Mouse (Mus musculus) limb, embryonic 15.5 days (tissue): ENCODE results near the gene Ddx27. TPM values are rescaled to one million over a fixed set of nuclear protein-coding genes. Genes with fewer than 3 reads are reported as not detected.
A peak's percentile ranks its signal among the peaks of the same experiment; 100 is the strongest.

Experiments
- ATAC-seq: fragments of 200-750 bp; cut with Nextera tagmentation; 2 replicates; pipeline ENCODE4 v1.8.0; 2017; ENCODE audit warnings: low read depth, moderate TSS enrichment; ENCODE audit not compliant: insufficient number of reproducible peaks, low FRiP score, low TSS enrichment
- H3K27ac ChIP-seq: fragments of 300-500 bp; sonication (generic); 2 replicates; pipeline ENCODE4 v1.5.1; 2015; ENCODE audit warnings: moderate library complexity, mild to moderate bottlenecking, inconsistent platforms
- H3K27me3 ChIP-seq: fragments of 300-500 bp; sonication (generic); 2 replicates; pipeline ENCODE4 v1.6.1; 2015; ENCODE audit warnings: inconsistent platforms
- H3K36me3 ChIP-seq: fragments of 300-500 bp; sonication (generic); 2 replicates; pipeline ENCODE4 v1.6.1; 2015; ENCODE audit warnings: inconsistent platforms
- H3K4me1 ChIP-seq: fragments of 300-500 bp; sonication (generic); 2 replicates; pipeline ENCODE4 v1.6.1; 2015; ENCODE audit warnings: inconsistent platforms
- H3K4me2 ChIP-seq: fragments of 300-500 bp; sonication (generic); 2 replicates; pipeline ENCODE4 v1.6.1; 2015; ENCODE audit warnings: mild to moderate bottlenecking, inconsistent platforms
- H3K4me3 ChIP-seq: fragments of 300-500 bp; sonication (generic); 2 replicates; pipeline ENCODE4 v1.5.1; 2015; ENCODE audit warnings: mild to moderate bottlenecking, inconsistent platforms
- H3K9ac ChIP-seq: fragments of 300-500 bp; sonication (generic); 2 replicates; pipeline ENCODE4 v1.6.1; 2015; ENCODE audit warnings: inconsistent platforms
- H3K9me3 ChIP-seq: fragments of 300-500 bp; sonication (generic); 2 replicates; pipeline ENCODE4 v1.6.1; 2016; ENCODE audit warnings: inconsistent platforms
- WGBS: fragments of 180-500 bp; shearing (Covaris S2); methylation state at CpG from one replicate; pipeline ENCODE4 v1.1.7; 2015; 5-methylcytosine and 5-hydroxymethylcytosine counted together
- polyA plus RNA-seq: library from polyadenylated mRNA; unstranded; fragments of >200 nt; fragmentation: Nextera tagmentation; extraction: Ambion mirVana; gene quantifications from 2 replicates; pipeline ENCODE4 v1.2.1, GENCODE M21; 2015

Gene Ddx27
- polyA plus RNA-seq, 1 experiment from 2014 or later = 45.3 TPM

DNA sequence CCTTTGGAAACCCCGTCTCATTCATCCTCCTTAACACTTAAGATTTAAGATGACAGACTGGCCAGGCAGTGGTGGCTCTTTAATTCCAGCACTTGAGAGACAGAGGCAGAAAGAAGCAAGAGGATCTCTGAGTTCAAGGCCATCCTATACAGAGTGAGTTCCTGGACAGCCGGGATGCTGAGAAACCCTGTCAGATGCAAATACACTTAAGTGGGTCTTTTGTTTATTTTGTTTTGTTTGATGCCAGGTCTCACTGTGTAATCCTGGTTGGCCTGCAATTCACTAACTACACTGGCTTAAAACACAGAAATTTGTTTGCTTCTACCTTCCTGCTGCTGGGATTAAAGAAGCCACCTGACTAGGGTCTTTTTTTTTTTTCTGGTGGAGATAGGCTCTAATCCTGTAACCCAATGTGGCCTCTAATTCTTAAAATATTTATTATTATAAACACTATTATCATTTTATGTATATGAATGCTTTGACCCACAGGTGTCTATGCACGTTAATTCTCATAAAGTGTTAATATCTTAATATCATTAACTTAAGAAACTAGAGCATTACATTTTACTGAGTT lies 43.9 kb downstream of the Ddx27 start:
- no peak overlapping the region for H3K4me2 ChIP-seq
- no peaks in the 10 kb centered on the region for H3K27me3 ChIP-seq
- ATAC-seq = no peak
- no peak overlapping the region for H3K27ac ChIP-seq
- 67% methylated on average over 3 of the region's 3 CpGs for WGBS
- H3K4me1 ChIP-seq = peaks cover 14% of the 10 kb centered on the region
- peaks cover 45% of the 10 kb centered on the region for H3K36me3 ChIP-seq
- H3K4me3 ChIP-seq = no peak overlapping the region
- H3K9me3 ChIP-seq = no peaks in the 10 kb centered on the region
- no peak overlapping the region for H3K9ac ChIP-seq

DNA sequence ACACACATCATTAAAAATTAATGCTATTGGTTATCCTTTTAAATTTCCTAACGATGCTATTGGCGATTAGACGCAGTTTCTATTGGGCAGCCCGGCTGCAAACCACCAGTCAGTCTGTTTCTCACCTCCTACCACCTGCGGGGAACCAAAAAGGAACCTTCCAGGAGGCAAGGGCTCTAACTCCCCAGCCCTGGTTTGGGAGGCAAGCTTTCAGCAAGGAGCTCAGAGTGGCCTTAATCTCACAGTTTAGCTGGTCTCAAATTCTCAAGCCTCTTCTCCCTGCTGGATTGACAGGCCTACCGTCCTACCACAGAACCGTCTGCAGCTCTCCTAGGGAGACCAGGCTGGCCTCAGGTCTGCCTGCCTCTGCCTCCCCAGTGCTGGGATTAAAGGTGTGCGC lies 44.5 kb downstream of the Ddx27 start:
- Histone ChIP-seq H3K4me2 (no peak overlapping the region), H3K4me3 (no peak overlapping the region), H3K4me1 (peaks cover 14% of the 10 kb centered on the region), H3K36me3 (peaks cover 42% of the 10 kb centered on the region), H3K27ac (no peak overlapping the region), H3K9me3 (no peaks in the 10 kb centered on the region), H3K27me3 (no peaks in the 10 kb centered on the region), H3K9ac (no peak overlapping the region)
- WGBS = 56% methylated on average over 8 of the region's 8 CpGs
- ATAC-seq = no peak

DNA sequence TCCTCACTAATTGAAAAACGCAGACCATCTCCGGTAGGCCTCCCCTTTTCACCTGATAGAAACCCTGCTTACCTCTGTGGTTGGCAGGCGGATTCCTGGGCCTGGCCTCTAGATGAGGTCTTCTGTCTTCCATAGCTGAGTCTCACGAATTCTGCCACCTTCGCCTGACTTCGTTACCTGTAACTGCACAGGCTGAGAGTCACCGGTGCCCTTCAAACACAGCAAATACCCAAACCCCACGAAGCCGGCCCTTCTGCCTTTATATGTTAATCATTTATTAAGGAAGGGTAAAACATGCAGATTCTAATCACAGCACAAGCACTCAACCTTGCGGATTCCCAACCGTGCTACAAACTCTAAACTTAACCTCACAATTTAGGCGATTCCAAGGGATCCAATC lies 45.0 kb downstream of the Ddx27 start:
- no peaks in the 10 kb centered on the region for H3K9me3 ChIP-seq
- peaks cover 18% of the 10 kb centered on the region for H3K4me1 ChIP-seq
- no peak overlapping the region for H3K4me2 ChIP-seq
- 72% methylated on average over 12 of the region's 12 CpGs for WGBS
- no peak for ATAC-seq
- H3K27ac ChIP-seq = no peak overlapping the region
- H3K9ac ChIP-seq = no peak overlapping the region
- H3K4me3 ChIP-seq = no peak overlapping the region
- peaks cover 42% of the 10 kb centered on the region for H3K36me3 ChIP-seq
- H3K27me3 ChIP-seq = no peaks in the 10 kb centered on the region

DNA sequence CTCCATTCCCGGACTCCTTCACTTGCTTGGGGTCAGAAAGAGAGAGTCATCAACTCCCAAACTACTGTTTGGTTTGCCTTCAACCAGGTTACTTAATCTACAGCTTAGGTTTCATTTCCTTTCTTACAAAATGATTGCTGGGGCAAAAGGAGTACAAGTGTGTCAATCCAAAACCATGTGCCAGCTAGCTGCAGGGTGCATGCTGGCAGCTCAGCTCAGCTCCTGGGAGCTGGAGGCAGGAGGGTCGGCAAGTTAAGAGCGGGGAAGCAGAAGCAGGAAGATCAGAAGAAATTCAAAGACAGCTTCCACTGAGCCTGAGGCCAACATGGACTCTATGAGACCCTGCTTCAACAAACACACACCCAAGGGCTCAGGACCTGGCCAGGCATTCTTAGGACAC lies 45.4 kb downstream of the Ddx27 start:
- H3K9me3 ChIP-seq = no peaks in the 10 kb centered on the region
- peaks cover 20% of the 10 kb centered on the region for H3K4me1 ChIP-seq
- H3K4me3 ChIP-seq = no peak overlapping the region
- no peak overlapping the region for H3K4me2 ChIP-seq
- H3K27ac ChIP-seq = no peak overlapping the region
- no peak for ATAC-seq
- H3K9ac ChIP-seq = no peak overlapping the region
- 69% methylated on average over 3 of the region's 3 CpGs for WGBS
- no peaks in the 10 kb centered on the region for H3K27me3 ChIP-seq
- H3K36me3 ChIP-seq = peaks cover 42% of the 10 kb centered on the region

DNA sequence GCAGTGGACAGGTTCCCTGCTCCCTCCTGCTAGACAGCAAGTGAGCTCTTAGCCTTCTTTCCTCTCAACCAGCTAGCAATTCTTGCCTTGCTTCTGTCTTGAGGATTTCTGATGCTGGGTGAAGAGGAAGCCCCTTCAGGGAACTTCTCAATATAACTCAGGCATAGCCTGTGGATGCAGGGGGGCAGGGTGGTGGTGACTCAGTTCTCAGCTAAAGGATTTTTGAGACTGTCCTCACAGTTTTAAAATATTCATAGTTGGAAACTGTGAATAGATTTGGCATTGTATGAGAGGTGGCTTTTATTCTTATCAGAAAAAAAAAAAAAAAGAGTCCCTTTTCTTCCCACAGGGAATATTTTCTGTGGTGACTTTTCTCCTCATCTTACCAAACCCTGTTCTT lies 45.8 kb downstream of the Ddx27 start:
- H3K4me3 ChIP-seq = no peak overlapping the region
- H3K36me3 ChIP-seq = peaks cover 42% of the 10 kb centered on the region
- no peak overlapping the region for H3K4me2 ChIP-seq

DNA sequence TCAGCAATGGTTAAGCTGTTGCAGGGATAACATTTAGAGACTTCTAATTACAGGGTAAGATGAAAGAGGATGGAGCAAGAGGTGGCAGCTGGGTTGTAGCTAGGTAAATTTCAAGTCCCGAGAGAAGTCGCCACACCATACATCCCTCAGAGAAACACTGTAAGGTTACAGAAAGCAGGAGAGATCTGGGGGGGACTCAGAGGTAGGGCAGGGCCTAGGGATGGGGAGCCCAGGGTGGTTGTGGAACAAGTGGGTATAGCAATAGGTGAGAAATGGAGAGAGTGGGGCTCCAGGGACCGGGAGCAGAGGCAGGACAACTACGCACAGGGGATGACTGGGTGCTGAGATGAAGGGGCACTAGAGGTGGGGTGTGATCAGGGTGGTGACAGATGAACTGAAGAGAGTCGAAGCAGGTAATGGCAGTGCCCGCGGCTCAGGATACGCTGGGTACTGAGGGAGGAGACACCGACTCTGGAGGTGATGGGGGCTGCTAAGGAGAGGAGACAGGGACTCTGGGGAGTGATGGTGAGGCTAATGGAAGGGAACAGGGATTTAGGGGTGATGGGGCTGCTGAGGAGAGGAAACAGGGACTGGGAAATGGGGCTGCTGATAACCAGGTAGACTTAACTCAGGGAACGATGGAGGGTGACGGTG lies 46.5 kb downstream of the Ddx27 start:
- H3K9ac ChIP-seq = peak overlapping the region; percentile 87
- H3K27ac ChIP-seq = no peak overlapping the region
- 17% methylated on average over 11 of the region's 11 CpGs for WGBS
- H3K27me3 ChIP-seq = no peaks in the 10 kb centered on the region
- H3K4me2 ChIP-seq = peak overlapping the region; percentile 70
- no peaks in the 10 kb centered on the region for H3K9me3 ChIP-seq
- H3K4me1 ChIP-seq = peaks cover 27% of the 10 kb centered on the region
- ATAC-seq = no peak
- peak overlapping the region; percentile 89 for H3K4me3 ChIP-seq
- H3K36me3 ChIP-seq = peaks cover 40% of the 10 kb centered on the region

More for the DNA sequence above, 45.8 kb downstream of the Ddx27 start:
- no peak overlapping the region for H3K27ac ChIP-seq
- peaks cover 24% of the 10 kb centered on the region for H3K4me1 ChIP-seq
- ATAC-seq = no peak
- H3K9me3 ChIP-seq = no peaks in the 10 kb centered on the region
- H3K27me3 ChIP-seq = no peaks in the 10 kb centered on the region
- H3K9ac ChIP-seq = no peak overlapping the region

DNA sequence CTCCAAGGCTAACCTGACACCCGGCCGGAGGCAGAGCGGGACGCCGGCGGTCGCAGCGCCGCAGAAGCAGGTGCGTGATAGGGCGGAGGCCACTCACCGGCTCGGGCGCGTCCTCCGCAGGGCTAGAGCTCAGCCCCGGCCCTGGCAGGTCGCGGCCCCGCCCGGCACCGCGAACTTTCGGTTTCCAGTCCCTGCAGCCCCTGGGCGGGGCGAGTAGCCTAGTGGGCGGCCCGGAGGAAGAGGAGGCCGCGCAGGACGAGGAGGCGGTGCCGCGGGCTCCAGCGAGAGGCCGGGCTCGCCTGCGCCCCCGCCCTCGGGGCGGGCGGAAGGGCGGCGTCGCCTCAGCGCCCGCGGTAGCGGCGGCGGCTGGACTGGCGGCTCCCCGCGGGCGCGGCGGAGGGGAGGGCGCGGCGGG lies 47.5 kb downstream of the Ddx27 start:
- H3K9ac ChIP-seq = peak overlapping the region; percentile 87
- peak overlapping the region; percentile 70 for H3K4me2 ChIP-seq
- peaks cover 35% of the 10 kb centered on the region for H3K36me3 ChIP-seq
- WGBS = under 1% methylated on average over 47 of the region's 60 CpGs
- peaks cover 27% of the 10 kb centered on the region for H3K4me1 ChIP-seq
- peak overlapping the region; percentile 89 for H3K4me3 ChIP-seq
- H3K27me3 ChIP-seq = no peaks in the 10 kb centered on the region
- no peaks in the 10 kb centered on the region for H3K9me3 ChIP-seq
- peak overlapping the region; percentile 94 for H3K27ac ChIP-seq
- ATAC-seq = peak; percentile 93

DNA sequence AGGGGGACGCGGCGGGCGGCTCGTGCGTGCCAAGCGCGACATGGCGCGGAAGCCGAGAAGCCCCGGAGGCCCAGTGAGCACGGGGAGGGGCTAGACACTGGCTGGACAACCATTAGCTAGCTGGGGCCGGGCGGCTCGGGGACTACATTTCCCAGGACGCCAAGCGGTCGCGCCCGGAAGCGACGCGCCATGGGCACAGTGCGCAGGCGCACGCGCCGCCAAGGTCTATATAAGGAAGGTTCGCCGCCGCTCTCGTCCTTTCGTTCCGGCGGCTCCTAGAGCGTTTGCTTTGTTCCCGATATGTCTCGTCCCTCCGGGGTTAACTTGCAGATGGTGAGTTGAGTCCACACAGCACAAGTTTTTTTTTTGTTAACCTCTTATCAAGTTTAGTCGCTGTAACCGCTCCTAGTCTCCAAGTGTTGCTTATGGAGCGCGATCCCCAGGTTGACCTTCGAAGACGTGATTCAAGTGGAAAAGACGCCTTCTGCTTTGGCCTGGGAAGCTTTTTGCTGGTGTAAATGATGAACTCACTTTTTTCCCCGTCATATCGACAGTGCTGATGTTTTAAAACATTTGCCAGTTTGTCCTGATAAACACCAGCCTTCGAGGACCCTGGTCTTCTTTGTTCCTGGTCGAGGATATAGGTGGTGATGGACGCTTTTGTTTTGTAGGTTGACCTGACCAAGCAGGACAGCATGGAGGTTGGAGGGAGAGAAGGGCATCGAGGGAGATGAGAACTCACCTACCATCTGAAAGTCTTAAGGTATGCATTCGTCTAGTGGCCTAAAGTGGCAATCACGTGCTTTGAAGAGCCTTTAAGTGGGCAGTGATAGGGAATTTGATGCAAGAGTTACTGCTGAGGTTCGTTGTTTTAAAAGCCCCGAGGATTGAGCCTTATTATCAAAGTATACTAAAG lies 48.2 kb downstream of the Ddx27 start, which contains the start of gene Znfx1:
TSS of gene Znfx1 (minus strand) at position 51 of the 916 bp plus-strand sequence.
- peaks cover 29% of the 10 kb centered on the region for H3K36me3 ChIP-seq
- peak within 1 kb of the TSS; percentile 87 for H3K9ac ChIP-seq
- no peaks in the 10 kb centered on the region for H3K27me3 ChIP-seq
- no peaks in the 10 kb centered on the region for H3K9me3 ChIP-seq
- peak within 1 kb of the TSS; percentile 70 for H3K4me2 ChIP-seq
- peak; percentile 93 for ATAC-seq
- under 1% methylated on average over 57 of the region's 57 CpGs for WGBS
- peak within 1 kb of the TSS; percentile 89 for H3K4me3 ChIP-seq
- H3K4me1 ChIP-seq = peaks cover 27% of the 10 kb centered on the region
- peak within 1 kb of the TSS; percentile 94 for H3K27ac ChIP-seq

DNA sequence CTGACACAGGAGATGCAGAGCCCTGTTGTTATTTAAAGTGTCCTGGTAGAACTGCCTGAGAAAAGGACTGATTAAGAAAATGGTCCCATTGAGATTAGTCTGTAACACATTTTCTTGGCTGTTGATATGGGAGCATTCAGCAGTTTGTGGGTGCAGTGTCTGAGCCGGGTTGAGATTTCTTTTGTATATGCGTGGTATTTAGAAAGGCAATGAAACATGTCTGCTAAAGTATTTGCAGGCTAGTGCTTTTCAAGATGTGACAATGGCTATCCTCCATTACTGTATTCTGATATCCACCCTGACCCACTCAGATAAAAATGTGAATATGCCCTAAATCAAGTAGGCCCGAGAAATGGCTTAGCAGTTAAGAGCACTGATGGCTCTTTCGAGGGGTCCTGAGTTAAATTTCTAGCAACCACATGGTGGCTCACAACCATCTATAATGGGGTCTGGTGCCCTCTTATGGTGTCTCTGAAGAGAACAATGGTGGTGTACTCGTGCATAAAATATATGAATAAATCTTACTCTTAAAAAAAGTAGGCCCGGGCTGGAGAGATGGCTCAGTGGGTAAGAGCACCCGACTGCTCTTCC lies 49.0 kb downstream of the Ddx27 start:
- Histone ChIP-seq H3K27me3 (no peaks in the 10 kb centered on the region), H3K4me1 (peaks cover 27% of the 10 kb centered on the region), H3K9me3 (no peaks in the 10 kb centered on the region), H3K4me3 (peak overlapping the region; percentile 89), H3K9ac (peak overlapping the region; percentile 83), H3K4me2 (peak overlapping the region; percentile 67), H3K27ac (peak overlapping the region; percentile 88), H3K36me3 (peaks cover 28% of the 10 kb centered on the region)
- no peak for ATAC-seq
- 0% methylated on average over 7 of the region's 7 CpGs for WGBS

DNA sequence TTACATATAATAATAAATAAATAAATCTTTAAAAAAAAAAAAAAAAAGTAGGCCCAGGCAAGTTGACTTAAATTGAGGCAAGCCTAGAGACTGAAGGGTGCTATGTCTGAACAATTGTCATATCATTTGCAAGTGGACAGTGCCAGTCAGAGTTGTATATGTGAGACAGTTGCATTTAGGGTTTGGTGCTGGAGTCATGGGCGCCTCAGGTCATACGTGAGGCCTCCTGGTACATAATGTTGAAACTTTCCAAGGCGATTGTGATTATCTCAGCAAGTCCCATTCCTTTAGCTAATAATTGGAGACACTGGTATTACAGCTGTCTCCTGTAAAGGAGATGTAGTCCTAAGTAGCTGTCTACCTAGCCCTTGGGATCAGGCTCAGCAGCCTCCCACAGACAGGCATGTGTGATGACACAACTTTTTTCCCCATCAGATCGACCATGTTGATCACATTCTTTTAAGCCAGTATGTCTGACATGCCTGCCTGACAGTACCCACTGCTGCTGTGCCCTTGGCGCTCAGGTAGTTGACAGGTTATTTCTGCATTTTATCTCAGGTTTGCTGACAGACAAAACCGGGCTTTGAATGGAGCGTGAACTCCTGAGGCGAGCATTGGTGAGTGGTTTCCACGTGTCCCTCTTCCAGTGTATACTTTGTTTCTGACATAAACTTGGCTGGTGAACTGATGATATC lies 49.8 kb downstream of the Ddx27 start:
- H3K4me1 ChIP-seq = peaks cover 27% of the 10 kb centered on the region
- peak overlapping the region; percentile 39 for H3K9ac ChIP-seq
- H3K27ac ChIP-seq = peak overlapping the region; percentile 73
- no peaks in the 10 kb centered on the region for H3K9me3 ChIP-seq
- peak overlapping the region; percentile 89 for H3K4me3 ChIP-seq
- no peaks in the 10 kb centered on the region for H3K27me3 ChIP-seq
- peak overlapping the region; percentile 67 for H3K4me2 ChIP-seq
- 19% methylated on average over 9 of the region's 9 CpGs for WGBS
- ATAC-seq = no peak
- H3K36me3 ChIP-seq = peaks cover 25% of the 10 kb centered on the region

DNA sequence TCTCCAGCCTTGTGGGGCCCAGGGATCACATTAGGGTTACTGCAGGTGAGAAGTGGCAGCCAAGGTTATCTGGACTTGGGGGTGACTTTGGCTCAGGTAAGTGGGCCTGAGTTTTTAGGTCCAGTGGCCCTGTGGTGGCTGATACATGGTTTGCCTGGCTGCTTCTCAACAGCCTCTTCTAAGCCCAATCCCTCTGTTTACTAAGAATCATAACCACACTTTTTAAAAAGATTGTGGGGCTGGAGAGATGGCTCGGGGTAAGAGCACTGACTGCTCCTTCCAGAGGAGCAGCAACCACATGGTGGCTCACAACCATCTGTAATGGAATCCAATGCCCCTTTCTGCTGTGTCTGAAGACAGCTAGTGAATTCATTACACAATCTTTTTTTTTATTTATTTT lies 51.0 kb downstream of the Ddx27 start:
- no peak overlapping the region for H3K27ac ChIP-seq
- H3K9me3 ChIP-seq = no peaks in the 10 kb centered on the region
- ATAC-seq = no peak
- no peak overlapping the region for H3K4me2 ChIP-seq
- no peak overlapping the region for H3K4me3 ChIP-seq
- H3K27me3 ChIP-seq = no peaks in the 10 kb centered on the region
- peaks cover 23% of the 10 kb centered on the region for H3K36me3 ChIP-seq
- 33% methylated on average over 1 of the region's 1 CpGs for WGBS
- H3K4me1 ChIP-seq = peaks cover 23% of the 10 kb centered on the region
- H3K9ac ChIP-seq = no peak overlapping the region
